Mouse (Mus musculus): Measurements from ENCODE around the gene Slit3.

GRCm38 (mm10) chr11:35155281-35155680, 34.3 kb downstream of the Slit3 start:
- TF ChIP-seq FLI1 (IDR thresholded peaks at IDR 0.05; ENCODE audit: low read length), result no peak
- TF ChIP-seq GATA1 (IDR thresholded peaks at IDR 0.05; ENCODE audit: borderline replicate concordance, low read length), result no peak
